In genomic region chr3:95687168-95687523, GRCm38 (mm10) we compare ENCODE assay signal across 9 mouse cellular contexts. TPM values are rescaled to one million over a fixed set of nuclear protein-coding genes. Genes with fewer than 3 reads are reported as not detected.
DNase-seq lines count a peak whose midpoint lies in the region; ATAC-seq and TF ChIP-seq lines count a peak whose summit lies in the region.
"Had no signal": no experiment of that assay in that cellular context is flagged by ENCODE, and none has a peak within 500 bp of the region (broad histone marks: within the 10 kb centered on the region; RNA-seq: fewer than 3 reads in every experiment).

No protein-coding gene starts in this region.

- no peak for TF ChIP-seq EP300 in lung, postnatal 0 days (IDR thresholded peaks at IDR 0.05)

- peak overlapping the region; percentile 54 for H3K9ac ChIP-seq in lung, postnatal 0 days (replicated peaks; ENCODE audit: low read depth)
- 0 out of 2 replicates have a peak overlapping the region, but pooled peaks have one; percentile 40 for H3K9ac ChIP-seq in forebrain, postnatal 0 days
- peak overlapping the region; percentile 23; the same call in 1 of the 2 replicates for H3K9ac ChIP-seq in liver, embryonic 11.5 days (ENCODE audit: low read depth, low read length)
- peak overlapping the region; percentile 29; the same call in 1 of the 2 replicates for H3K9ac ChIP-seq in stomach, embryonic 15.5 days

- H3K9me3 ChIP-seq in lung, postnatal 0 days (ENCODE audit: low read length): no peaks in the 10 kb centered on the region
- H3K9me3 ChIP-seq in forebrain, postnatal 0 days (ENCODE audit: low read length): no peaks in the 10 kb centered on the region
- no peaks in the 10 kb centered on the region for H3K9me3 ChIP-seq in liver, embryonic 11.5 days (ENCODE audit: control insufficient read depth, low read length)
- H3K9me3 ChIP-seq in stomach, embryonic 15.5 days: no peaks in the 10 kb centered on the region

- peaks cover 2% of the 10 kb centered on the region; the same call in 1 of the 2 replicates for H3K4me1 ChIP-seq in lung, postnatal 0 days (ENCODE audit: insufficient read depth, low read depth, low read length)
- H3K4me1 ChIP-seq in forebrain, postnatal 0 days (ENCODE audit: insufficient read depth): peaks cover 10% of the 10 kb centered on the region; the same call in 1 of the 2 replicates
- peaks cover 14% of the 10 kb centered on the region for H3K4me1 ChIP-seq in liver, embryonic 11.5 days (replicated peaks; ENCODE audit: control insufficient read depth, insufficient read depth, low read length)
- H3K4me1 ChIP-seq in stomach, embryonic 15.5 days: peaks cover 36% of the 10 kb centered on the region

- 10% methylated on average over 4 of the region's 4 CpGs for WGBS in lung, postnatal 0 days
- WGBS in forebrain, postnatal 0 days: 9% methylated on average over 4 of the region's 4 CpGs
- 31% methylated on average over 4 of the region's 4 CpGs for WGBS in liver, embryonic 11.5 days
- 10% methylated on average over 4 of the region's 4 CpGs for WGBS in stomach, embryonic 15.5 days

- TF ChIP-seq CTCF in lung, postnatal 0 days (IDR thresholded peaks at IDR 0.05): peak; percentile 12; the same call in 1 of the 2 replicates
- no peak for TF ChIP-seq CTCF in forebrain, postnatal 0 days (IDR thresholded peaks at IDR 0.05; ENCODE audit: low read depth)

- peak overlapping the region; percentile 55 for H3K4me3 ChIP-seq in lung, postnatal 0 days (ENCODE audit: low read depth, low read length)
- H3K4me3 ChIP-seq in forebrain, postnatal 0 days (ENCODE audit: low read depth, low read length): peak overlapping the region; percentile 38
- H3K4me3 ChIP-seq in liver, embryonic 11.5 days (ENCODE audit: low read depth, low read length): peak overlapping the region; percentile 44
- H3K4me3 ChIP-seq in stomach, embryonic 15.5 days (replicated peaks): peak overlapping the region; percentile 50

- peak; percentile 34 for DNase-seq in lung, postnatal 0 days (ENCODE audit: low spot score)
- DNase-seq in lung, postnatal 25 days (ENCODE audit: low spot score): no peak
- DNase-seq in forebrain, postnatal 0 days: no peak
- DNase-seq in liver, embryonic 11.5 days (ENCODE audit: low spot score): no peak
- DNase-seq in spleen, adult 12 weeks (ENCODE audit: low spot score): no peak
- no peak for DNase-seq in kidney, postnatal 14 days
- no peak for DNase-seq in cerebellum, adult 11-12 months
- DNase-seq: thymus, adult 18-20 months had no signal

- H3K36me3 ChIP-seq in lung, postnatal 0 days (ENCODE audit: insufficient read depth, low read length): no peaks in the 10 kb centered on the region
- no peaks in the 10 kb centered on the region for H3K36me3 ChIP-seq in forebrain, postnatal 0 days (ENCODE audit: insufficient read depth)
- H3K36me3 ChIP-seq in liver, embryonic 11.5 days (ENCODE audit: control insufficient read depth, insufficient read depth, low read length): no peaks in the 10 kb centered on the region
- no peaks in the 10 kb centered on the region for H3K36me3 ChIP-seq in stomach, embryonic 15.5 days

- H3K27ac ChIP-seq in lung, postnatal 0 days (ENCODE audit: low read length): peak overlapping the region; percentile 91
- H3K27ac ChIP-seq in forebrain, postnatal 0 days (ENCODE audit: low read depth, low read length): no peak overlapping the region
- no peak overlapping the region for H3K27ac ChIP-seq in liver, embryonic 11.5 days (ENCODE audit: low read depth, low read length)
- peak overlapping the region; percentile 95 for H3K27ac ChIP-seq in stomach, embryonic 15.5 days

- H3K27me3 ChIP-seq in lung, postnatal 0 days (replicated peaks; ENCODE audit: insufficient read depth, low read length): no peaks in the 10 kb centered on the region
- H3K27me3 ChIP-seq in forebrain, postnatal 0 days (ENCODE audit: insufficient read depth, low read length): no peaks in the 10 kb centered on the region
- H3K27me3 ChIP-seq in liver, embryonic 11.5 days (replicated peaks; ENCODE audit: control insufficient read depth, insufficient read depth, low read length): peaks cover 14% of the 10 kb centered on the region
- H3K27me3 ChIP-seq in stomach, embryonic 15.5 days (replicated peaks): no peaks in the 10 kb centered on the region

- ATAC-seq in lung, postnatal 0 days: peak; percentile 8
- peak; percentile 16; the same call in 1 of the 2 replicates for ATAC-seq in forebrain, postnatal 0 days
- no peak for ATAC-seq in liver, embryonic 11.5 days (replicated peaks; ENCODE audit: low FRiP score)
- ATAC-seq in stomach, embryonic 15.5 days (ENCODE audit: insufficient read depth, low FRiP score, low read depth): peak; percentile 5; the same call in 1 of the 2 replicates

- peak overlapping the region; percentile 85 for H3K4me2 ChIP-seq in lung, postnatal 0 days (replicated peaks; ENCODE audit: low read depth, low read length)
- peak overlapping the region; percentile 85 for H3K4me2 ChIP-seq in forebrain, postnatal 0 days (ENCODE audit: low read depth)
- peak overlapping the region; percentile 69 for H3K4me2 ChIP-seq in liver, embryonic 11.5 days
- peak overlapping the region; percentile 92 for H3K4me2 ChIP-seq in stomach, embryonic 15.5 days

RNA-seq across cellular contexts. Expression of gene Adamtsl4, which starts 0.6 kb away (rescaled TPM):
- 11.8 and 13.2 TPM in 2 replicates for polyA plus RNA-seq in lung, postnatal 0 days (2015; fragmentation: Nextera tagmentation; extraction: Ambion mirVana)
- total RNA-seq in forebrain, postnatal 0 days (2014; rRNA removed): 0.81 and 1.8 TPM in 2 replicates
- 0.67 and 2.0 TPM in 2 replicates for polyA plus RNA-seq in forebrain, postnatal 0 days (2015; fragmentation: Nextera tagmentation; extraction: Ambion mirVana)
- 0.38 and 1.2 TPM in 2 replicates for polyA plus RNA-seq in liver, embryonic 11.5 days (2014; fragmentation: Nextera tagmentation; extraction: Ambion mirVana)
- 3.8 and 7.3 TPM in 2 replicates for polyA plus RNA-seq in stomach, embryonic 15.5 days (2015; fragmentation: Nextera tagmentation; extraction: Ambion mirVana)

RNA-seq across cellular contexts. Expression of gene Mcl1, which starts 28.6 kb away (rescaled TPM):
- polyA plus RNA-seq in lung, postnatal 0 days (2015; fragmentation: Nextera tagmentation; extraction: Ambion mirVana): 99.6 and 101 TPM in 2 replicates
- 131 and 137 TPM in 2 replicates for total RNA-seq in forebrain, postnatal 0 days (2014; rRNA removed)
- 42.9 and 46.6 TPM in 2 replicates for polyA plus RNA-seq in forebrain, postnatal 0 days (2015; fragmentation: Nextera tagmentation; extraction: Ambion mirVana)
- polyA plus RNA-seq in liver, embryonic 11.5 days (2014; fragmentation: Nextera tagmentation; extraction: Ambion mirVana): 52.2 and 57.7 TPM in 2 replicates
- 54.1 and 57.7 TPM in 2 replicates for polyA plus RNA-seq in stomach, embryonic 15.5 days (2015; fragmentation: Nextera tagmentation; extraction: Ambion mirVana)

RNA-seq across cellular contexts. Expression of gene Ecm1, which starts 52.2 kb away (rescaled TPM):
- polyA plus RNA-seq in lung, postnatal 0 days (2015; fragmentation: Nextera tagmentation; extraction: Ambion mirVana): 94.3 and 107 TPM in 2 replicates
- total RNA-seq in forebrain, postnatal 0 days (2014; rRNA removed): 3.3 and 4.8 TPM in 2 replicates
- 8.3 and 8.7 TPM in 2 replicates for polyA plus RNA-seq in forebrain, postnatal 0 days (2015; fragmentation: Nextera tagmentation; extraction: Ambion mirVana)
- 30.4 and 31.7 TPM in 2 replicates for polyA plus RNA-seq in liver, embryonic 11.5 days (2014; fragmentation: Nextera tagmentation; extraction: Ambion mirVana)
- 18.5 and 42.6 TPM in 2 replicates for polyA plus RNA-seq in stomach, embryonic 15.5 days (2015; fragmentation: Nextera tagmentation; extraction: Ambion mirVana)

Comparison
In these comparisons a context has a peak if more than half of its experiments do, and no peak if none do; other contexts are left out.
1. H3K27ac ChIP-seq: peak in lung, postnatal 0 days (single experiment) and stomach, embryonic 15.5 days (single experiment); none in forebrain, postnatal 0 days (single experiment) and liver, embryonic 11.5 days (single experiment).
2. Peak in every context shown above with its lines, with median percentiles within 50 percentile points of each other: H3K4me2 ChIP-seq, H3K4me3 ChIP-seq and H3K9ac ChIP-seq.